In genomic region chr2:85037047-85038026, GRCm38 (mm10) we compare ENCODE assay signal across 8 mouse cellular contexts. TPM values are rescaled to one million over a fixed set of nuclear protein-coding genes. Genes with fewer than 3 reads are reported as not detected.
DNase-seq lines count a peak whose midpoint lies in the region; ATAC-seq and TF ChIP-seq lines count a peak whose summit lies in the region.

Gene Ssrp1, plus strand, starts transcription at chr2:85037234.
Gene P2rx3, minus strand, starts transcription at chr2:85037462.

- peak; percentile 81 for DNase-seq in MEL-GATA-1-ER (ENCODE audit: extremely low read depth, low read depth)
- peak; percentile 89 to 94 for DNase-seq in cerebellum, adult 18-20 months
- DNase-seq in heart, postnatal 36 days, result peak; percentile 91 to 93
- DNase-seq in layer of hippocampus, adult 9-11 months, result peak; percentile 92
- peak; percentile 79 for DNase-seq in ovary, adult 18-20 months (ENCODE audit: low spot score)
- peak; percentile 88 for DNase-seq in thymus, adult 2 months

- peaks cover 18% of the 10 kb centered on the region for H3K4me1 ChIP-seq in forebrain, embryonic 16.5 days (replicated peaks; ENCODE audit: control insufficient read depth, insufficient read depth, low read length)
- peaks cover 13% of the 10 kb centered on the region for H3K4me1 ChIP-seq in lung, embryonic 16.5 days (replicated peaks; ENCODE audit: control insufficient read depth, insufficient read depth, low read length)
- peaks cover 15% of the 10 kb centered on the region for H3K4me1 ChIP-seq in thymus, adult 2 months (replicated peaks; ENCODE audit: control insufficient read depth, insufficient read depth, low read length)

- peak within 1 kb of the TSS; percentile 80 for H3K9ac ChIP-seq in forebrain, embryonic 16.5 days (replicated peaks; ENCODE audit: low read depth, low read length)
- peak within 1 kb of the TSS; percentile 94 for H3K9ac ChIP-seq in lung, embryonic 16.5 days (ENCODE audit: low read length)

- peak within 1 kb of the TSS; percentile 68 for H3K4me3 ChIP-seq in forebrain, embryonic 16.5 days (replicated peaks; ENCODE audit: low read length)
- H3K4me3 ChIP-seq in lung, embryonic 16.5 days (ENCODE audit: low read length), result peak within 1 kb of the TSS; percentile 68
- peak within 1 kb of the TSS; percentile 91 for H3K4me3 ChIP-seq in thymus, adult 2 months (ENCODE audit: control insufficient read depth, insufficient read depth, low read length)

- H3K36me3 ChIP-seq in forebrain, embryonic 16.5 days (ENCODE audit: control insufficient read depth, insufficient read depth), result peaks cover 20% of the 10 kb centered on the region
- H3K36me3 ChIP-seq in lung, embryonic 16.5 days (ENCODE audit: control insufficient read depth, insufficient read depth, low read length), result peaks cover 31% of the 10 kb centered on the region
- peaks cover 23% of the 10 kb centered on the region for H3K36me3 ChIP-seq in thymus, adult 2 months (ENCODE audit: control insufficient read depth, insufficient read depth, low read length)

- WGBS in forebrain, embryonic 16.5 days, result under 1% methylated on average over 64 of the region's 66 CpGs
- under 1% methylated on average over 63 of the region's 66 CpGs for WGBS in lung, embryonic 16.5 days
- WGBS in thymus, adult 2 months, result under 1% methylated on average over 66 of the region's 66 CpGs

- no peak for TF ChIP-seq POLR2A in thymus, adult 2 months (IDR thresholded peaks at IDR 0.05; ENCODE audit: control insufficient read depth, extremely low read depth, insufficient read depth, low read length, poor library complexity)

- ATAC-seq in forebrain, embryonic 16.5 days, result peak; percentile 98
- peak; percentile 96 for ATAC-seq in lung, embryonic 16.5 days (ENCODE audit: low read depth)

- 0 out of 2 replicates have a peak, but pooled peaks have one; percentile 6 for TF ChIP-seq CTCF in thymus, adult 2 months (IDR thresholded peaks at IDR 0.05; ENCODE audit: borderline replicate concordance, control insufficient read depth, extremely low read depth, insufficient read depth, low read length, poor library complexity)

- no peaks in the 10 kb centered on the region for H3K9me3 ChIP-seq in forebrain, embryonic 16.5 days (ENCODE audit: control insufficient read depth, low read length)
- H3K9me3 ChIP-seq in lung, embryonic 16.5 days (ENCODE audit: control insufficient read depth, low read length), result no peaks in the 10 kb centered on the region

- H3K27ac ChIP-seq in forebrain, embryonic 16.5 days (ENCODE audit: low read length), result peak within 1 kb of the TSS; percentile 72
- peak within 1 kb of the TSS; percentile 72 for H3K27ac ChIP-seq in lung, embryonic 16.5 days (ENCODE audit: low read length)
- H3K27ac ChIP-seq in thymus, adult 2 months (ENCODE audit: control insufficient read depth, insufficient read depth, low read length), result peak within 1 kb of the TSS; percentile 20; the same call in 1 of the 2 replicates

- peak within 1 kb of the TSS; percentile 91 for H3K4me2 ChIP-seq in forebrain, embryonic 16.5 days (ENCODE audit: low read length)
- peak within 1 kb of the TSS; percentile 81 for H3K4me2 ChIP-seq in lung, embryonic 16.5 days (ENCODE audit: low read depth, low read length)

- H3K27me3 ChIP-seq in forebrain, embryonic 16.5 days (replicated peaks; ENCODE audit: control insufficient read depth, insufficient read depth, low read length), result no peaks in the 10 kb centered on the region
- H3K27me3 ChIP-seq in lung, embryonic 16.5 days (ENCODE audit: control insufficient read depth, insufficient read depth, low read depth, low read length), result no peaks in the 10 kb centered on the region
- H3K27me3 ChIP-seq in thymus, adult 2 months (ENCODE audit: control insufficient read depth, insufficient read depth, low read length), result no peaks in the 10 kb centered on the region

- intact Hi-C loops in heart, postnatal 36 days (cut with DNase I), result loop anchor here (1.0 kb wide), 1 partner anchor 10 kb away; no protein-coding TSS in a partner anchor

RNA-seq across cellular contexts. Expression of gene Ssrp1, which starts in this region (rescaled TPM):
- polyA plus RNA-seq in forebrain, embryonic 16.5 days (2015; fragmentation: Nextera tagmentation; extraction: Ambion mirVana), result 228 and 250 TPM in 2 replicates
- total RNA-seq in heart, postnatal 36 days (2021), result 10 to 100 TPM; 40.6 to 41.6 TPM
- 260 and 271 TPM in 2 replicates for polyA plus RNA-seq in lung, embryonic 16.5 days (2015; fragmentation: Nextera tagmentation; extraction: Ambion mirVana)
- 248 and 287 TPM in 2 replicates for polyA plus RNA-seq in thymus, adult 2 months (2012; rRNA removed)

RNA-seq across cellular contexts. Expression of gene P2rx3, which starts in this region (rescaled TPM):
- 0.66 and 1.1 TPM in 2 replicates for polyA plus RNA-seq in forebrain, embryonic 16.5 days (2015; fragmentation: Nextera tagmentation; extraction: Ambion mirVana)
- under 1 TPM; 0.31 to 0.60 TPM for total RNA-seq in heart, postnatal 36 days (2021)
- polyA plus RNA-seq in lung, embryonic 16.5 days (2015; fragmentation: Nextera tagmentation; extraction: Ambion mirVana), result 0.55 and 0.87 TPM in 2 replicates
- 0.38 and 0.54 TPM in 2 replicates for polyA plus RNA-seq in thymus, adult 2 months (2012; rRNA removed)

Comparison
In these comparisons a context has a peak if more than half of its experiments do, and no peak if none do; other contexts are left out.
1. Peak in every context shown above with its lines: DNase-seq, ATAC-seq, H3K4me3 ChIP-seq and H3K27ac ChIP-seq.
2. H3K27ac ChIP-seq: peak in every context shown above with its lines; median percentile 72 in forebrain, embryonic 16.5 days; 72 in lung, embryonic 16.5 days; 20 in thymus, adult 2 months.